Mouse (Mus musculus) thymus, postnatal 4 days (tissue): ENCODE measurements at regions not wholly inside any gene's neighbourhood (a gene's known extent, or its start where the extent isn't known, plus 50 kb on each side); places are given as distances from the start of the nearest gene placed in this dataset.
"Not testable (repeated sequence)": the region's sequence is repeated elsewhere in the genome, so short reads cannot be mapped to it uniquely, and the experiment has no call there.

ENCODE experiments used
- DNase-seq: peaks from one replicate; pipeline ENCODE4 v3.0.0; 2021

GRCm38 (mm10) chr7:113010150-113010549 is 56.4 kb downstream of the Rassf10 start:
- DNase-seq: no peak

GRCm38 (mm10) chr7:113017092-113017755 is 63.5 kb downstream of the Rassf10 start:
- no peak for DNase-seq

- no peak for DNase-seq
These were observed 67.7 kb downstream of the Rassf10 start for GRCm38 (mm10) chr7:113021412-113021811.

- no peak for DNase-seq
These were observed 68.8 kb downstream of the Rassf10 start for GRCm38 (mm10) chr7:113022516-113022915.

- no peak for DNase-seq
These were observed 72.0 kb downstream of the Rassf10 start for GRCm38 (mm10) chr7:113025758-113026157.

GRCm38 (mm10) chr7:113026290-113027075 is 72.7 kb downstream of the Rassf10 start:
- no peak for DNase-seq

GRCm38 (mm10) chr7:113027125-113027801 is 73.5 kb downstream of the Rassf10 start:
- DNase-seq: no peak

DNA sequence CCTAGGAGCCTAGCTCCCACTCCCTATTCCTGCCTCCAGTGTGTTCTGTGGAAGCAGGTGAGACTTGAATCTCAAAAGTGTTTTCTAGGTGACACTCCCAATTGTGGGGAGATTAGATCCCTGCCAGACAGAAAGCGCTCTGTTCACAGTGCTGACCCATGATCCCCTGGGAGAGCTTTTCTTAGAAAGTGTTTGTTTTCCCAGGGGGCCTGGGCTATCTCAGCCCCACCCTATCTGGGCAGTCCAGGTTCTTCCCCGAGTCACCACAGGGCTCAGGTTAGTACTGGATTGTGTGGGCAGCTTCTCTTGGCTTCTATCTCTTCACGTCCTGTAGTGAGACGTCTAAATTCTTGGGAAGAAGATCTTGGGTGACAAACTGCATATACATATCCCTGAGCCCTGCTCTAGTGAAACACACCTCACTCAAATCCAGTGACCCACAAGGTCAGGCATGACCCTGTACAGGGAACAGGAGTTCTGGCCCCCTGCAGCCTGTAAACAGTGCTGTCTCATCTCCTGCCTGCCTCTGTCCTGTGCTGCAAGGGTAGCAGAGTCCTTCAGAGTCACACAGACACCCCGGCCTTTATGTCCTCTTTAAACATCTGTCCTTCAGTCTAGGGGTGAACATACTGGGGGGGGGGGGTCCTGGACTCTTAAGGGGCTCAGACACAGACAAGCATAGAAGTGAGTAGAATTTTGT is 76.4 kb downstream of the Rassf10 start:
- DNase-seq: no peak

DNA sequence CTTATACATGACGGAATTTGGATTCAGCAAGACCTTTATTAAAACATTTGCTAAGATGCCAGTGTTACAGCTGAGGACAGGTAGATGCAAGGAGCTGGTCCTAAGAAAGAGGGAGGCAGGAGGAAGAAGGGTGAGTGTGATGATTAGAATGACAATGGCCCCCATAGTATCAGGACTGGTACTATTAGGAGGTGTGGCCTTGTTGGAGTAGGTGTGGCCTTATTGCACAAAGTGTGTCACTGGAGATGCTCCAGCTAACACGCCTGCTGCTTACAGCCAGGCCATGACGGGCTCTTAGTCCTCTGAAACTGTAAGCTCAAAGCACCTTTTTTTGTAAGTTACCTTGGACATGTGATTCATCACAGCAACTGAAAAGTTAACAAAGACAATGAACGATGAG is 82.0 kb downstream of the Rassf10 start:
- no peak for DNase-seq

GRCm38 (mm10) chr7:113037825-113038613 is 84.3 kb downstream of the Rassf10 start:
- DNase-seq: no peak

DNA sequence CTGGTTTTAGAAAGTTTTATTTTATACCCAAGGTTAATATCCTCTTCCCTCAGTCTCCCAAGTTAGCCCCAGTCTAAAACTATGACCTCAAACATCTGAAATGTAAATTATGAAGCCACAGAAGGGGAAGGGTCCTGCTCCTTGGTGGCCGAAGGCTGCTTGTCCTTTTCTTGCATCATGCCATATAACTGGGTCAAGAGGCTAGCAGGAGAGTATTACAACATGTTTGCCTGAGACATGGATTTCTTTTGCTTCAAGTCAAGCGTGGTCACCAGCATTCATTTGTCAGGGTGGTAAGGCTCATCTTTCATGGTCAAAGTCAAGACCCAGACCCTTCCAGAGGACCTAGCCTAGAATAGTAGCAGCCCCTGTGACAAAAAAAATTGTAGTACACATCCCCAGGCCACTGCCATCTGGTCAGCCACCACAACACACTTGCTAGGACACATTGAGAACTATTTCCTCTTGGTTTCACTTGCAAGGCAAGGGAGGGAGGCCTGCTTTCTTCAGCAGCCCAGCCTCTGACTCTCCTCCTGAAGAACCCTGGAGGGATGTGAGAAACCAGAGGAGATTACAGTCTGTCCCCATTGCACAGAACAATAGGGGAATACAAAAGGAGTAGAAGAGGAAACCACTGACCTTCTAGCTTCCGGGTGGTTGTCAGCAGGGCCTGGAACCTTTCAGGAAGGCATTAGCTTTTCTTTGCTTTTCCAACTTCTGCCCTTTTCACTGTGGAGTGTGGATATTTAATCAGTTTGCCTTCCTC is 85.3 kb downstream of the Rassf10 start:
- DNase-seq: no peak

- not testable (repeated sequence) for DNase-seq
These were observed 91.9 kb downstream of the Rassf10 start for GRCm38 (mm10) chr7:113045613-113046159.

DNA sequence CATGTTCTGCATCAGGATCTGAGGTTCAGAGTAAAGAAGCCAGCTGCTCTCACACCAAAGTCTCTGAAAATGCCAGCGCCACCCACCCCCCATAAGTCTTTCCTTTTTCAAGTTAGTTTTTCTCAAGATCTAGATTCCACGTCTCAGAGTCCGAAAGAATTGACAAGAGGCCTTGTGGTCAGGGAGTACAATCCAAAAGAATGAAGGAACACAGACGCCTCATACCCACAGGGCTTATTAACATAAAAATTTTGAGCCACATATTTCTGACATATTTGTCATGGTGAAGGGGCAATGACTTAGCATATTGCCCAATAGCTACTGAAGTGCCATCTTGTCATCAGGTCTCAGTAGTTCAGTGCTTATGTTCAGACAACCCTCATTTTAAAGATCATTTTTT is 92.6 kb downstream of the Rassf10 start:
- DNase-seq: no peak

DNA sequence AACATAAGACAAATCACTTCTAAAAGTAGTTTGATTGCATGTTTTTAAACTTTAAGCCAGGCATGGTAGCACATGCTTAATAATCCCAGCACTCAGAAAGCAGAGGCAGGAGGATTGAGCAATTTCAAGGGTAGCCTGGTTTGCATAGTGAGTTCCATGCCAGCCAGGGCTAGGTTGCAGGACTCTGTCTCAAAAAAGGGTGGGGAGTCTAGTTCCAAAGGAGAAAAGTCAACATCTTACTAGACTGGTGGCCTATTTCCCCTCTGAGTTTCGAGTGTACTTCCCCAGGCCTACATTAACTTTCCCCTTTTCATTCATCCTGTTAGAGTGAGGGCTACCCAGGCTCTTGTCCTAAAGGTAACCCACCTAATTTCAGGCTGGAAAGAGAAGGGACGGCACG is 93.8 kb downstream of the Rassf10 start:
- DNase-seq: no peak

DNA sequence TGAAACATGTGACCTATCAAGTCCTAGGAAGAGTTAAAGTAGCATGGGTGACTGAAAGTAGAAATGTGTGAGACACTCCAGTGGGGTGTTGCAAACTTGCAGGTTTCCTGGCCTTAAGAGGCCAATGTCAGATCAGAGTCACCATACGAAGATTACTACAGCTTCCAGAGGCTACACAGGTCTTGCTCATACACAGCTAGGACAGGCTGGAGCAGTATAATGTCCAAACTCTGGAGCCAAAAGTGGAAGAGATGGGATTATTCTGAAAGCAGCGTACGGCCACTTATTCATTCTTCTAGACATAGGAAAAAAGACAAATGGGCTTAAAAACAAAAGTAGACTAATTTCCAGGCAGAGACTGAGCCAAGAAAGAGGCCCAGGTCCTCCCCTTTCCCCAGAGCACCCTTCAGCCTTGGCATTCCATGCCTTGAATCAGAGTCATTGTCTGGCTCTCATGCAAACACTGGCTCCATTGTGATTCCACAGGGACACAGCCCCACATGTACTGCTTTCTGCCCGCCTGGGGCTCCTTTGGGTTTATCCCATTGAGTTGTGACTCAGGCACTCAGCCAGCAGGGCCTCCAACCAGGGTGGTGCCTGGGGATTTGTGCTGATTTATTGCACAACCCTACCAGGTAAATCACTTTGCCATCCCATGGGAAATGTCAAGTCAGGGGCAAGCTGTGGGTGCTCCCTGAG is 94.5 kb downstream of the Rassf10 start:
- no peak for DNase-seq

DNA sequence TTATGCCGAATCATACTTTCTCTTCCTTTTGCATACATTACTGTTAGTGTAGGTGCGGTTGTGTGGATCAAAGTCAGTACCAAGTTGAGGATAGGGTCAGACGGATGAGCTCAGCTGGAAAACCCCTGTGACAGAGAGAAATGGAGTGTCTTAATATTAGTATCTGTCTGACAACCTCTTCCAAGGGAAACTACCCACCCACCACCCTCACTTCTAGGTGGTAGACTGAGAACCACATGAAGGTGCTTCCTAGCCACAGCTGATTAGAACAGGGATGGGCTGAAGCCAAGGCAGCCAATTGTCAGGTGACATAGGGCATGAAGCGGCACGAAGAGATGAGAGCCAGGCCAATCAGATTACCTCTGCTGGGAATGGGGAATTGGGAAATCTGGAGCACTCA is 95.7 kb downstream of the Rassf10 start:
- no peak for DNase-seq

GRCm38 (mm10) chr7:113052952-113053351 is 99.2 kb downstream of the Rassf10 start:
- no peak for DNase-seq

DNA sequence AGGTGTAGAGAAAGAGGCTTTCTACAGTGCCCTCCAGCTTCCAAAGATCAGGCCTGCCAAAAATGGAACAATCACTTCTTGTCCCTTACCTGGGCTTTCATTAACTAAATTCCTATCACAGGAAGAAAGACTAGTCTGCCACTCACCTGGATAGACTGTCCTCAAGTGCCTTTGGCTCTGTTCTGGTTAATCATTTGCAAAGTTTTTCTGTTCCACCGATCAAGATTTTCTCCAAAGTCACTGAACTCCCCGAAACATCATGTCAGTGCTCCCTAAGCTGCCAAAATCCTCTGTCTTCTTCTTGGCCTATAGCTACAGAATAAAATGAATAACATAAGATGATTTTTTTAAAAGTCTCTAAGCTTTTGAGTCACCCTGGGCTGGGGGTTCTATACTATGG is 102.7 kb downstream of the Rassf10 start:
- no peak for DNase-seq

DNA sequence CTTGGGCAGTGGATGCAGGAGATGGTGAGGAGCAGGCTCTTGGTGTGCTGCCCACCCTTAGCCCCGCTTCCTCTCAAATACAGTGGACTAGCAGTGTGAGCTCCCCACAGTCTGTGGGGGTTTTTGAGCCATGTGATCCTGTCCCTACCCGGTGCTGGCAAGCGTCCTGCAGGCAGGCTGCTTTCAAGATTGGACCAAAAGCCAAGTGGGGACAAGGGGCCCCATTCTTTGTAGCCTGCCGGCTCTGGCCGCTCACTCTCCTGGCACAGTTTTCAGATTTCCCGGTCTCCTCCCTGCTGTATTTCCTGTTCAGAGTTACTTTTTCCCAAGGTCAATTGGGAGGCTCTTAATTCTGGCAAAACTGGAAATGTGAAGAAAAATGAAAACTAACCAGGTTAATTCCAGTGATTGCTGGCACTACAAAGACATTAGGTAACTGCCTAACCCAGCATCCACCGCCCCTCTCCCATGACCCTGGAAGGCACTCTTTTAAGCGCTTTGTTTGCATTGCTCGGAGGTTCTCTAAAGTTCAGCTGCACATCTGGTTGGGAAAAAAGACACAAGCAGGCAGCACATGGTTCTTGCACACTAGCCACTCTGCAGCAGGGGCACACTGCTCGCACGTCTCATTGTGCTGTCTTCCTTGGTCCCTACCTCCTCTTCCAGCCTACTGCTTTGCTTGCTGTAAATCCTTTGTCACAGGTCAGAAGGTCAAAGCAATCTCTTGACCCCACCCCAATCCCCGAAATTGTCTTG is 105.6 kb downstream of the Rassf10 start:
- DNase-seq: no peak

DNA sequence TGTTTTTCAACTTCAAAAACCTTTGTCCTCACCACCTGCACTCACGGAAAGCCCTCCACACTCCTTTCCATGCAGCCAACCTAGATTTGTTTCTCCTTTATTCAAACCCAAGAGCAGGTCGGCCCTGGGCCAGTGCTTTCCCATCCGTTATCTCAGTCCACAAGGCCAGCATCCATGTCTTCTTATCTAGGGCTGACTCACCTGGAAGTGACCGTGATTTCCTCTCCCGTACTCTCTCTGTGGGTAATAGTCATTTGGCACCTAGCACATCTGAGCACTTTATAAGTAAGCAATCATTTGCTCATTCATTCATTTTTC is 106.2 kb downstream of the Rassf10 start:
- DNase-seq: no peak
